Mouse (Mus musculus) CH12.LX (cell line): ENCODE data around the gene Nedd4.
"Not testable (repeated sequence)": the region's sequence is repeated elsewhere in the genome, so short reads cannot be mapped to it uniquely, and the experiment has no call there.

Source experiments
- POLR2A ChIP-seq: IDR thresholded peaks from 2 replicates; pipeline ENCODE4 v1.6.1; 2011; ENCODE audit warnings: low read depth, mild to moderate bottlenecking, improper control_type of control experiment, low read length
- TBP ChIP-seq: conservative IDR thresholded peaks from 2 replicates; pipeline ENCODE4 v1.6.1; 2011; ENCODE audit warnings: low read depth, low read length, improper control_type of control experiment

- not testable (repeated sequence) for TF ChIP-seq POLR2A, TBP
These were observed 19.2 kb upstream of the Nedd4 start for GRCm38 (mm10) chr9:72642756-72643447.
